Mouse (Mus musculus): ENCODE measurements around the gene Sec24d. TPM values are rescaled to one million over a fixed set of nuclear protein-coding genes. Genes with fewer than 3 reads are reported as not detected.
"Not testable (repeated sequence)": the region's sequence is repeated elsewhere in the genome, so short reads cannot be mapped to it uniquely, and the experiment has no call there.

The Sec24d gene
- total RNA-seq, 2 experiments from 2014 or later: 20.1 to 23.0 TPM

- not testable (repeated sequence) for DNase-seq (ENCODE audit: low spot score in 2 of 2)
Measured at GRCm38 (mm10) chr3:123386157-123386780, 119.0 kb downstream of the Sec24d start.

GRCm38 (mm10) chr3:123391180-123391579 is 123.9 kb downstream of the Sec24d start:
- DNase-seq (ENCODE audit: low spot score in 2 of 2): no peak

- no peak for DNase-seq (ENCODE audit: low spot score in 2 of 2)
Measured at GRCm38 (mm10) chr3:123395611-123396010, 128.4 kb downstream of the Sec24d start.

- DNase-seq (ENCODE audit: low spot score in 2 of 2): no peak
Measured at GRCm38 (mm10) chr3:123397562-123398481, 130.6 kb downstream of the Sec24d start.

GRCm38 (mm10) chr3:123404945-123405344 is 137.7 kb downstream of the Sec24d start:
- no peak for DNase-seq (ENCODE audit: low spot score in 2 of 2)

- DNase-seq (ENCODE audit: low spot score in 2 of 2): no peak
Measured at GRCm38 (mm10) chr3:123411821-123412578, 144.7 kb downstream of the Sec24d start.

- DNase-seq (ENCODE audit: low spot score in 2 of 2): no peak
Measured at GRCm38 (mm10) chr3:123413173-123413572, 145.9 kb downstream of the Sec24d start.

Other genes starting within 250 kb of the Sec24d start
- gene Myoz2, start 232.4 kb upstream of the Sec24d start, total RNA-seq (2021): not detected
- gene Synpo2, start 31.3 kb upstream of the Sec24d start, total RNA-seq (2021): 10 to 100 TPM in 1 of 2 experiments, 1 to 10 TPM in 1; 2.3 to 10.3 TPM
- gene Mettl14, start 118.7 kb downstream of the Sec24d start, total RNA-seq (2021): 10 to 100 TPM; 14.0 to 15.8 TPM
- 1 to 10 TPM; 7.6 to 9.6 TPM for gene Prss12, start 179.5 kb downstream of the Sec24d start, total RNA-seq (2021)

All from layer of hippocampus, postnatal 14 days (tissue).